Mouse (Mus musculus): Measurements from ENCODE around the gene Mei4. TPM values are rescaled to one million over a fixed set of nuclear protein-coding genes. Genes with fewer than 3 reads are reported as not detected.

Gene Mei4
- polyA plus RNA-seq, 1 experiment from 2014 or later: 0.88 TPM

- Histone ChIP-seq H3K27me3 (replicated peaks; ENCODE audit: low read depth, poor library complexity, severe bottlenecking) (no peaks in the 10 kb centered on the region), H3K36me3 (replicated peaks) (no peaks in the 10 kb centered on the region), H3K4me1 (no peaks in the 10 kb centered on the region), H3K4me3 (no peak overlapping the region), H3K9me3 (no peaks in the 10 kb centered on the region), H3K27ac (replicated peaks) (no peak overlapping the region)
- peak; percentile 10 for DNase-seq (ENCODE audit: low spot score)
- 79% methylated on average over 7 of the region's 7 CpGs for WGBS
Observed at GRCm38 (mm10) chr9:82247695-82248445, 384.4 kb downstream of the Mei4 start.

Other genes with a start within 250 kb of the Mei4 start
- 0.60 and 1.1 TPM in 2 replicates for gene Htr1b, start 229.8 kb upstream of the Mei4 start, polyA plus RNA-seq (2016; fragmentation: Nextera tagmentation; extraction: Ambion mirVana)